Mouse (Mus musculus) MEL (cell line): ENCODE data around the gene Fbxo2. TPM values are rescaled to one million over a fixed set of nuclear protein-coding genes. Genes with fewer than 3 reads are reported as not detected.

Experiments
- DNase-seq: peaks from one replicate; pipeline ENCODE4 v3.0.0; 2011; ENCODE audit warnings: low read depth, low spot score
- H3K27ac ChIP-seq: 2 replicates; pipeline ENCODE4 v1.5.1; 2012; ENCODE audit warnings: low read depth, mild to moderate bottlenecking, control low read depth, low read length, moderate library complexity; ENCODE audit not compliant: control insufficient read depth
- H3K27me3 ChIP-seq, 2 experiments: fragments of 150-350 bp in 1 of 2; sonication (generic) in 1 of 2; 2 replicates each; pipeline ENCODE4 v1.6.1; 2012; ENCODE audit warnings: low read length in 2 of 2, mild to moderate bottlenecking in 2 of 2, improper control_type of control experiment in 1 of 2, moderate library complexity in 1 of 2; ENCODE audit not compliant: insufficient read depth in 2 of 2, control insufficient read depth in 1 of 2
- H3K36me3 ChIP-seq, 2 experiments: 2 replicates each; pipeline ENCODE4 v1.6.1; 2012 to 2014; ENCODE audit warnings: low read length in 2 of 2, improper control_type of control experiment in 1 of 2, inconsistent platforms in 1 of 2, mild to moderate bottlenecking in 1 of 2; ENCODE audit not compliant: insufficient read depth in 2 of 2, control insufficient read depth in 1 of 2
- H3K4me1 ChIP-seq, 2 experiments: fragments of 150-350 bp in 1 of 2; sonication (generic) in 1 of 2; 2 replicates each; pipeline ENCODE4 v1.6.1; 2012; ENCODE audit warnings: low read length in 2 of 2, improper control_type of control experiment in 1 of 2, mild to moderate bottlenecking in 1 of 2; ENCODE audit not compliant: insufficient read depth in 2 of 2, control insufficient read depth in 1 of 2
- H3K4me3 ChIP-seq, 2 experiments: fragments of 150-350 bp in 1 of 2; sonication (generic) in 1 of 2; 2 replicates each; pipeline ENCODE4 v1.5.1; 2012; ENCODE audit warnings: low read depth in 2 of 2, low read length in 2 of 2, mild to moderate bottlenecking in 2 of 2, moderate library complexity in 2 of 2, control low read depth in 1 of 2, improper control_type of control experiment in 1 of 2; ENCODE audit not compliant: control insufficient read depth in 1 of 2, insufficient read depth in 1 of 2
- H3K79me2 ChIP-seq: 2 replicates; pipeline ENCODE4 v1.6.1; 2012; ENCODE audit warnings: mild to moderate bottlenecking, low read length, moderate library complexity; ENCODE audit not compliant: control insufficient read depth, poor library complexity, insufficient read depth
- H3K9ac ChIP-seq: 2 replicates; pipeline ENCODE4 v1.6.1; 2012; ENCODE audit warnings: low read depth, mild to moderate bottlenecking, control low read depth, low read length, moderate library complexity; ENCODE audit not compliant: control insufficient read depth, poor library complexity, severe bottlenecking
- H3K9me3 ChIP-seq: fragments of 150-350 bp; sonication (generic); replicated peaks from 2 replicates; pipeline ENCODE4 v1.6.1; 2012; ENCODE audit warnings: mild to moderate bottlenecking, low read length, improper control_type of control experiment, moderate library complexity; ENCODE audit not compliant: insufficient read depth
- CHD1 ChIP-seq: IDR thresholded peaks from 2 replicates; pipeline ENCODE4 v1.6.1; 2012; ENCODE audit warnings: low read depth, mild to moderate bottlenecking, inconsistent platforms, low read length, improper control_type of control experiment
- CHD2 ChIP-seq: IDR thresholded peaks from 2 replicates; pipeline ENCODE4 v1.6.1; 2011; ENCODE audit warnings: low read length, improper control_type of control experiment
- CTCF ChIP-seq, 3 experiments: IDR thresholded peaks in 2 of 3; conservative IDR thresholded peaks in 1 of 3; 2 replicates each; pipeline ENCODE4 v1.5.1; 2011 to 2012; ENCODE audit warnings: low read length in 3 of 3, low read depth in 2 of 3, mild to moderate bottlenecking in 2 of 3, improper control_type of control experiment in 1 of 3, inconsistent platforms in 1 of 3, mixed read lengths in 1 of 3, moderate library complexity in 1 of 3; ENCODE audit not compliant: control insufficient read depth in 1 of 3, insufficient read depth in 1 of 3, poor library complexity in 1 of 3, severe bottlenecking in 1 of 3
- E2F4 ChIP-seq: IDR thresholded peaks from 2 replicates; pipeline ENCODE4 v1.6.1; 2011; ENCODE audit warnings: low read depth, low read length, improper control_type of control experiment, borderline replicate concordance
- EP300 ChIP-seq, 2 experiments: IDR thresholded peaks; 2 replicates each; pipeline ENCODE4 v1.6.1; 2011; ENCODE audit warnings: improper control_type of control experiment in 2 of 2, low read length in 2 of 2, low read depth in 1 of 2, mild to moderate bottlenecking in 1 of 2
- ETS1 ChIP-seq: IDR thresholded peaks from 2 replicates; pipeline ENCODE4 v1.6.1; 2012; ENCODE audit warnings: low read depth, mild to moderate bottlenecking, inconsistent platforms, low read length, improper control_type of control experiment, moderate library complexity
- HCFC1 ChIP-seq: IDR thresholded peaks from 2 replicates; pipeline ENCODE4 v1.6.1; 2012; ENCODE audit warnings: low read depth, mild to moderate bottlenecking, inconsistent platforms, low read length, improper control_type of control experiment, moderate library complexity
- KAT2A ChIP-seq: conservative IDR thresholded peaks from 2 replicates; pipeline ENCODE4 v1.6.1; 2012; ENCODE audit warnings: low read depth, low read length, improper control_type of control experiment, inconsistent platforms
- MAFK ChIP-seq: IDR thresholded peaks from 2 replicates; pipeline ENCODE4 v1.6.1; 2011; ENCODE audit warnings: low read depth, mild to moderate bottlenecking, low read length, improper control_type of control experiment, borderline replicate concordance
- MAZ ChIP-seq: IDR thresholded peaks from 2 replicates; pipeline ENCODE4 v1.6.1; 2012; ENCODE audit warnings: low read depth, mild to moderate bottlenecking, inconsistent platforms, low read length, improper control_type of control experiment
- MEF2A ChIP-seq: IDR thresholded peaks from 2 replicates; pipeline ENCODE4 v1.6.1; 2014; ENCODE audit warnings: low read depth, mild to moderate bottlenecking, inconsistent platforms, low read length, improper control_type of control experiment; ENCODE audit not compliant: poor library complexity, insufficient replicate concordance, severe bottlenecking; ENCODE audit errors: extremely low read depth
- MXI1 ChIP-seq: IDR thresholded peaks from 2 replicates; pipeline ENCODE4 v1.6.1; 2011; ENCODE audit warnings: mild to moderate bottlenecking, low read depth, low read length, improper control_type of control experiment
- MYB ChIP-seq: IDR thresholded peaks from 2 replicates; pipeline ENCODE4 v1.6.1; 2011; ENCODE audit warnings: mild to moderate bottlenecking, low read depth, low read length, improper control_type of control experiment
- NRF1 ChIP-seq: IDR thresholded peaks from 2 replicates; pipeline ENCODE4 v1.6.1; 2014; ENCODE audit warnings: low read depth, mild to moderate bottlenecking, inconsistent platforms, low read length, improper control_type of control experiment, moderate library complexity; ENCODE audit not compliant: poor library complexity, insufficient read depth, severe bottlenecking
- POLR2AphosphoS2 ChIP-seq: IDR thresholded peaks from 2 replicates; pipeline ENCODE4 v1.6.1; 2011; ENCODE audit warnings: low read length, improper control_type of control experiment
- POLR2AphosphoS5 ChIP-seq: IDR thresholded peaks from 2 replicates; pipeline ENCODE4 v1.6.1; 2012; ENCODE audit warnings: low read depth, borderline replicate concordance, mild to moderate bottlenecking, inconsistent platforms, low read length, moderate library complexity, mixed read lengths
- RAD21 ChIP-seq: IDR thresholded peaks from 2 replicates; pipeline ENCODE4 v1.6.1; 2011; ENCODE audit warnings: mild to moderate bottlenecking, low read depth, low read length, improper control_type of control experiment
- RCOR1 ChIP-seq: IDR thresholded peaks from 2 replicates; pipeline ENCODE4 v1.6.1; 2012; ENCODE audit warnings: low read depth, mild to moderate bottlenecking, inconsistent platforms, low read length, improper control_type of control experiment
- SIN3A ChIP-seq: IDR thresholded peaks from 2 replicates; pipeline ENCODE4 v1.6.1; 2012; ENCODE audit warnings: low read length, improper control_type of control experiment, inconsistent platforms
- SMC3 ChIP-seq: IDR thresholded peaks from 2 replicates; pipeline ENCODE4 v1.6.1; 2011; ENCODE audit warnings: low read depth, low read length, improper control_type of control experiment
- TBP ChIP-seq: IDR thresholded peaks from 2 replicates; pipeline ENCODE4 v1.8.0; 2011; ENCODE audit warnings: low read depth, low read length, improper control_type of control experiment
- TCF12 ChIP-seq: IDR thresholded peaks from 2 replicates; pipeline ENCODE4 v1.6.1; 2014; ENCODE audit warnings: low read depth, mild to moderate bottlenecking, inconsistent platforms, low read length, improper control_type of control experiment, moderate library complexity
- UBTF ChIP-seq: IDR thresholded peaks from 2 replicates; pipeline ENCODE4 v1.6.1; 2012; ENCODE audit warnings: low read depth, mild to moderate bottlenecking, inconsistent platforms, low read length, improper control_type of control experiment, moderate library complexity, borderline replicate concordance; ENCODE audit not compliant: insufficient read depth
- USF2 ChIP-seq, 2 experiments: IDR thresholded peaks; 2 replicates each; pipeline ENCODE4 v1.6.1; 2011 to 2012; ENCODE audit warnings: improper control_type of control experiment in 2 of 2, low read length in 2 of 2, borderline replicate concordance in 1 of 2, inconsistent platforms in 1 of 2, low read depth in 1 of 2, mild to moderate bottlenecking in 1 of 2; ENCODE audit not compliant: insufficient read depth in 1 of 2
- ZC3H11A ChIP-seq: IDR thresholded peaks from 2 replicates; pipeline ENCODE4 v1.6.1; 2012; ENCODE audit warnings: low read depth, mild to moderate bottlenecking, inconsistent platforms, low read length, improper control_type of control experiment
- ZKSCAN1 ChIP-seq: IDR thresholded peaks from 2 replicates; pipeline ENCODE4 v1.6.1; 2012; ENCODE audit warnings: low read depth, mild to moderate bottlenecking, inconsistent platforms, low read length, improper control_type of control experiment, moderate library complexity
- ZMIZ1 ChIP-seq: IDR thresholded peaks from 2 replicates; pipeline ENCODE4 v1.6.1; 2012; ENCODE audit warnings: low read depth, mild to moderate bottlenecking, inconsistent platforms, low read length, improper control_type of control experiment, moderate library complexity
- polyA plus RNA-seq, 2 experiments: library from polyadenylated mRNA; stranded (reverse) in 1 of 2; unstranded in 1 of 2; fragments of >175 nt in 1 of 2; fragments of >200 nt in 1 of 2; gene quantifications; 2 replicates each; pipeline versions ENCODE4 v1.2.1 to v1.2.4; 2012; ENCODE audit warnings: low replicate concordance in 2 of 2, low read depth in 1 of 2; ENCODE audit not compliant: insufficient read length in 2 of 2, insufficient read depth in 1 of 2, missing spikeins in 1 of 2
- total RNA-seq: library from RNA; depleted of rRNA; stranded (reverse); fragments of 300-350 nt; gene quantifications from 2 replicates; pipeline ENCODE4 v1.2.3, GENCODE M21; 2012

Gene Fbxo2
- total and polyA plus RNA-seq, 3 experiments, result 0.35 to 2.7 TPM; not detected in 1

DNA sequence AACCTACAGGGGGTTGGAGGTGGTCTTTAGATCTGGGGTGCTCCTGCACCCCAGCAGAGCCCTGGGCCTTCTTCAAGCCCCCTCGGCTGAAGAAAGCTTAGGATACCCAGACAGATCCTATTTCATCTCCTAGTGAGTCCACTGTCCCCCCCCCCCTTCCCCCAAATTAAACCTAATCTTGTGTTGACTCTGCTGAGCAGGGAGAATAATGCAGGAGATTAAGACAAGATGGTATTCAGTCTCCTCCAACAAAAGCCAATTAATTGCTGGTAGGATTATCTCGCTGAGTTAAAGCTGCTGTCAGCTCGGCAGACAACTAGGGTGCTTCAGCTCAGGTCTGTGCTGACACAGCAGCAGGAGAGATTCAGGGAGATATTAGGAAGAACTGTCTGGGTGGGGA is 10.8 kb downstream of the Fbxo2 start:
- Histone ChIP-seq H3K36me3 (no peaks in the 10 kb centered on the region), H3K27ac (no peak overlapping the region), H3K9me3 (no peaks in the 10 kb centered on the region), H3K9ac (no peak overlapping the region), H3K27me3 (no peaks in the 10 kb centered on the region), H3K4me1 (peaks cover 0 to under 1% of the 10 kb centered on the region in 2 experiments; a peak in 2 of 4 replicates), H3K4me3 (no peak overlapping the region), H3K79me2 (no peaks in the 10 kb centered on the region)
- TF ChIP-seq ZMIZ1 (no peak), CTCF (IDR thresholded peaks at IDR 0.05 in 2 of 3, conservative IDR thresholded peaks at IDR 0.05 in 1 of 3; ENCODE audit: control insufficient read depth in 1 of 3, insufficient read depth in 1 of 3, low read depth in 2 of 3, low read length in 3 of 3, poor library complexity in 1 of 3, severe bottlenecking in 1 of 3) (no peak), HCFC1 (no peak), MYB (no peak), MAFK (no peak), KAT2A (no peak), SIN3A (no peak), ETS1 (no peak), UBTF (no peak), RAD21 (no peak), MEF2A (no peak), E2F4 (no peak), MXI1 (no peak), CHD1 (no peak), NRF1 (no peak), POLR2AphosphoS5 (no peak), ZC3H11A (no peak), TCF12 (no peak), TBP (no peak), SMC3 (no peak)
- DNase-seq, result no peak

- no peaks in the 10 kb centered on the region for H3K36me3 ChIP-seq
- H3K79me2 ChIP-seq, result no peaks in the 10 kb centered on the region
- DNase-seq, result no peak
- TF ChIP-seq EP300 (IDR thresholded peaks at IDR 0.05; ENCODE audit: low read depth in 1 of 2, low read length in 2 of 2) (no peak), POLR2AphosphoS5 (no peak), RCOR1 (no peak), ZKSCAN1 (no peak), KAT2A (no peak), TBP (no peak), USF2 (IDR thresholded peaks at IDR 0.05; ENCODE audit: borderline replicate concordance in 1 of 2, insufficient read depth in 1 of 2, low read depth in 1 of 2, low read length in 2 of 2) (no peak), ETS1 (no peak), CHD2 (no peak), ZMIZ1 (no peak), MYB (no peak), POLR2AphosphoS2 (no peak), E2F4 (no peak), CHD1 (no peak), MAZ (no peak)
- no peaks in the 10 kb centered on the region for H3K27me3 ChIP-seq
- peaks cover 0 to 2% of the 10 kb centered on the region in 2 experiments; a peak in 2 of 4 replicates for H3K4me1 ChIP-seq
- no peak overlapping the region for H3K27ac ChIP-seq
- no peaks in the 10 kb centered on the region for H3K9me3 ChIP-seq
- no peak overlapping the region for H3K9ac ChIP-seq
- no peak overlapping the region for H3K4me3 ChIP-seq
Measured at GRCm38 (mm10) chr4:148173811-148174494, 13.5 kb downstream of the Fbxo2 start.
